Mouse (Mus musculus) thymus, postnatal 4 days (tissue): ENCODE measurements at regions not wholly inside any gene's neighbourhood (a gene's known extent, or its start where the extent isn't known, plus 50 kb on each side); places are given as distances from the start of the nearest gene placed in this dataset.

Experiments
- DNase-seq: peaks from one replicate; pipeline ENCODE4 v3.0.0; 2021

- DNase-seq: no peak
Observed at GRCm38 (mm10) chr10:91881521-91882228, 700.6 kb upstream of the Tmpo start.

GRCm38 (mm10) chr10:91875450-91875849, 694.3 kb upstream of the Tmpo start:
- no peak for DNase-seq

- DNase-seq: no peak
Observed at GRCm38 (mm10) chr10:91871244-91871643, 690.1 kb upstream of the Tmpo start.

DNA sequence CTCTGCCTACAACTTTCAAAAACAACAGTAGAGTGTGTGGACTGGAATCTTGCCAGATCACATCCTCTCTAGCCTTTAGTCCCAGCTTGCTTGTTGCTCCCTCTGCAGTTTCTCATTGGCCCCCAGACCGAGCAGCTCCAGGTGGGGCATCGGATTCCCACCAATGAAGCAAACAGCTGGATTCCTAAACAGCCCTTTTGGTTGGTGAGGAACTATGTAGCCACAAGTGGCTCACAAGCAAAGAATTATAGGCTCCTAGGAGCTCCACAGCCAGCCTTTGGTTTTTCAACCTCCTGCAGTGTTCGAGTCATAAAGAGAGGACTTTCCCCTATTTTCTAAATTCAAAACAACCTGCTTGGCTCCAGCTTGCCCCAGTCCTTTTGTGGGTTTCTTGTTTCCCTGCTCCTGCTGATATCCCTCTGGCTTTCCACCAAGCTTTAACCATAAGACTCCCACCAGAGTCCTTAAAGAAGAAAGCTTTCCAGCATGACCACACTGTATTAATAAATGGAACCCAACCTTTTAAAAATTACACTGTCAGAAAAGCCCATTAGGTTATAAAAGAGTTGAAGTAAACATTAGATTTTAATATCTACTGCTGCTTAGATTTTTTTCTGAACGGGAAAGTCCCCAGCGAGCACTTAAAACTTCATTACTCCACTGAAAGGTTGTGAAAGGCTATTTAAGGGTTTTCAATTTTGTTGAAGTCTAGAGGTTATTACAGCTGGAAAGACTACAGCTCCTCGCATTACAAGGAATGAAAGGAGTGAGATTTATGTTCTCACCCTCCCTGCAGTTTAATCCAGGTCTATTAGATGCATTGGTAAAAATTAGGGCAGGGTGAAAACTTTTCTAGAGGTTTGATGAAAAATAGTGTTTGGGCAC, 677.8 kb upstream of the Tmpo start:
- DNase-seq: no peak

- DNase-seq: no peak
Observed at GRCm38 (mm10) chr10:91827074-91827473, 646.0 kb upstream of the Tmpo start.

GRCm38 (mm10) chr10:91823499-91823898, 642.4 kb upstream of the Tmpo start:
- DNase-seq: no peak

GRCm38 (mm10) chr10:91804870-91805269, 623.8 kb upstream of the Tmpo start:
- no peak for DNase-seq
